Mouse (Mus musculus): ENCODE results near the gene Egr4.

DNA sequence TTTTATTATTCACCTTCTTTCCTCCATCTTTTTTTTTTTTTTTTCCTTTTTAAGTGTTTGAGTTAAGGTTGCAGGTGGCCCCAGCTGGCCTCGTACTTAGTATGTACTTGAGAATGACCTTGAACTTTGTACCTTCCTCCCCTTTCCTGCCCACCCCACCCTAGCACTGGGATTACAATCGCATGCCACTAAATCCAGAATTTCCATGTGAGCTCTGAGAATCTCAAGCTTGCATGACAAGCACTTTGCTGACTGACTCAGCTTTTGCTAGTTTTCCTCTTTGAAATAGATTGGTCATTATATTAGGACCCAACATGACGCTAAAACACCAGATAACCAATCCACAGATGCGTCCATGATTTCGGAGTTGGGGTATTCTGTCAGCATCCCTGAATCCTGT lies 8.6 kb upstream of the Egr4 start:
- TF ChIP-seq CTCF (IDR thresholded peaks at IDR 0.05; ENCODE audit: extremely low read depth, insufficient read length, insufficient replicate concordance, low read depth, low read length), result no peak
- no peak for TF ChIP-seq POLR2A (IDR thresholded peaks at IDR 0.05; ENCODE audit: low read depth, low read length)
